Mouse (Mus musculus): ENCODE data around the gene Fam193b. TPM values are rescaled to one million over a fixed set of nuclear protein-coding genes. Genes with fewer than 3 reads are reported as not detected.

The Fam193b gene
- polyA plus RNA-seq, 2 experiments: 4.0 to 20.9 TPM

- TF ChIP-seq EP300 (IDR thresholded peaks at IDR 0.05; ENCODE audit: low read depth): no peak
- TF ChIP-seq CTCF (IDR thresholded peaks at IDR 0.05; ENCODE audit: low read depth): no peak
- no peak overlapping the region for H3K4me2 ChIP-seq (ENCODE audit: low read depth)
- 87% methylated on average over 9 of the region's 9 CpGs for WGBS (ENCODE audit: insufficient replicate concordance)
- no peak overlapping the region for H3K27ac ChIP-seq
- H3K9ac ChIP-seq (replicated peaks): no peak overlapping the region
- DNase-seq (ENCODE audit: low read depth in 3 of 3, low spot score in 3 of 3) (no peak), ATAC-seq (ENCODE audit: insufficient read depth) (no peak)
- no peaks in the 10 kb centered on the region for H3K27me3 ChIP-seq (ENCODE audit: control insufficient read depth, insufficient read depth, low read length)
- H3K36me3 ChIP-seq (replicated peaks; ENCODE audit: control insufficient read depth, insufficient read depth, low read depth): no peaks in the 10 kb centered on the region; the same call in 1 of the 2 replicates
- H3K9me3 ChIP-seq (ENCODE audit: control insufficient read depth, low read length): no peaks in the 10 kb centered on the region
- peaks cover 5 to 7% of the 10 kb centered on the region in 2 experiments for H3K4me1 ChIP-seq (replicated peaks; ENCODE audit: control insufficient read depth in 2 of 2, insufficient read depth in 2 of 2, low read length in 1 of 2)
- H3K4me3 ChIP-seq (ENCODE audit: insufficient read depth in 1 of 2, low read depth in 2 of 2, low read length in 2 of 2): no peak overlapping the region
Observed at GRCm38 (mm10) chr13:55505810-55506209, 65.1 kb downstream of the Fam193b start.

- Histone ChIP-seq H3K4me3 (ENCODE audit: insufficient read depth in 1 of 2, low read depth in 2 of 2, low read length in 2 of 2) (no peak overlapping the region), H3K9me3 (ENCODE audit: control insufficient read depth, low read length) (no peaks in the 10 kb centered on the region), H3K27ac (no peak overlapping the region), H3K9ac (replicated peaks) (no peak overlapping the region), H3K4me1 (replicated peaks; ENCODE audit: control insufficient read depth in 2 of 2, insufficient read depth in 2 of 2, low read length in 1 of 2) (no peaks in the 10 kb centered on the region), H3K4me2 (ENCODE audit: low read depth) (no peak overlapping the region), H3K36me3 (replicated peaks; ENCODE audit: control insufficient read depth, insufficient read depth, low read depth) (no peaks in the 10 kb centered on the region; the same call in 1 of the 2 replicates), H3K27me3 (ENCODE audit: control insufficient read depth, insufficient read depth, low read length) (no peaks in the 10 kb centered on the region)
- ATAC-seq (ENCODE audit: insufficient read depth) (no peak), DNase-seq (ENCODE audit: low read depth in 3 of 3, low spot score in 3 of 3) (no peak)
- 59% methylated on average over 5 of the region's 5 CpGs for WGBS (ENCODE audit: insufficient replicate concordance)
- no peak for TF ChIP-seq CTCF (IDR thresholded peaks at IDR 0.05; ENCODE audit: low read depth)
- no peak for TF ChIP-seq EP300 (IDR thresholded peaks at IDR 0.05; ENCODE audit: low read depth)
Observed at GRCm38 (mm10) chr13:55504390-55504789, 66.5 kb downstream of the Fam193b start.

- Histone ChIP-seq H3K27ac (no peak overlapping the region), H3K4me2 (ENCODE audit: low read depth) (no peak overlapping the region), H3K9me3 (ENCODE audit: control insufficient read depth, low read length) (no peaks in the 10 kb centered on the region), H3K4me1 (replicated peaks; ENCODE audit: control insufficient read depth in 2 of 2, insufficient read depth in 2 of 2, low read length in 1 of 2) (no peaks in the 10 kb centered on the region), H3K9ac (replicated peaks) (no peak overlapping the region), H3K4me3 (ENCODE audit: insufficient read depth in 1 of 2, low read depth in 2 of 2, low read length in 2 of 2) (no peak overlapping the region), H3K36me3 (replicated peaks; ENCODE audit: control insufficient read depth, insufficient read depth, low read depth) (no peaks in the 10 kb centered on the region; the same call in 1 of the 2 replicates), H3K27me3 (ENCODE audit: control insufficient read depth, insufficient read depth, low read length) (no peaks in the 10 kb centered on the region)
- WGBS (ENCODE audit: insufficient replicate concordance): 73% methylated on average over 8 of the region's 8 CpGs
- no peak for ATAC-seq (ENCODE audit: insufficient read depth)
- DNase-seq (ENCODE audit: low read depth in 3 of 3, low spot score in 3 of 3): no peak
- TF ChIP-seq EP300 (IDR thresholded peaks at IDR 0.05; ENCODE audit: low read depth): no peak
- no peak for TF ChIP-seq CTCF (IDR thresholded peaks at IDR 0.05; ENCODE audit: low read depth)
Observed at GRCm38 (mm10) chr13:55502405-55502804, 68.5 kb downstream of the Fam193b start.

GRCm38 (mm10) chr13:55500575-55500974 lies 70.3 kb downstream of the Fam193b start:
- no peaks in the 10 kb centered on the region for H3K9me3 ChIP-seq (ENCODE audit: control insufficient read depth, low read length)
- TF ChIP-seq CTCF (IDR thresholded peaks at IDR 0.05; ENCODE audit: low read depth) (no peak), EP300 (IDR thresholded peaks at IDR 0.05; ENCODE audit: low read depth) (no peak)
- H3K4me3 ChIP-seq (ENCODE audit: insufficient read depth in 1 of 2, low read depth in 2 of 2, low read length in 2 of 2): no peak overlapping the region
- no peaks in the 10 kb centered on the region for H3K4me1 ChIP-seq (replicated peaks; ENCODE audit: control insufficient read depth in 2 of 2, insufficient read depth in 2 of 2, low read length in 1 of 2)
- no peak overlapping the region for H3K4me2 ChIP-seq (ENCODE audit: low read depth)
- ATAC-seq (ENCODE audit: insufficient read depth) (no peak), DNase-seq (ENCODE audit: low read depth in 3 of 3, low spot score in 3 of 3) (no peak)
- H3K27me3 ChIP-seq (ENCODE audit: control insufficient read depth, insufficient read depth, low read length): no peaks in the 10 kb centered on the region
- WGBS (ENCODE audit: insufficient replicate concordance): 64% methylated on average over 10 of the region's 10 CpGs
- H3K9ac ChIP-seq (replicated peaks): no peak overlapping the region
- H3K36me3 ChIP-seq (replicated peaks; ENCODE audit: control insufficient read depth, insufficient read depth, low read depth): no peaks in the 10 kb centered on the region
- H3K27ac ChIP-seq: no peak overlapping the region

GRCm38 (mm10) chr13:55498906-55499305 lies 72.0 kb downstream of the Fam193b start:
- TF ChIP-seq CTCF (IDR thresholded peaks at IDR 0.05; ENCODE audit: low read depth): no peak
- no peak for TF ChIP-seq EP300 (IDR thresholded peaks at IDR 0.05; ENCODE audit: low read depth)
- H3K9ac ChIP-seq (replicated peaks): no peak overlapping the region
- ATAC-seq (ENCODE audit: insufficient read depth): no peak
- 68% methylated on average over 11 of the region's 11 CpGs for WGBS (ENCODE audit: insufficient replicate concordance)
- DNase-seq (ENCODE audit: low read depth in 3 of 3, low spot score in 3 of 3): no peak
- H3K36me3 ChIP-seq (replicated peaks; ENCODE audit: control insufficient read depth, insufficient read depth, low read depth): no peaks in the 10 kb centered on the region
- no peak overlapping the region for H3K4me2 ChIP-seq (ENCODE audit: low read depth)
- no peaks in the 10 kb centered on the region for H3K27me3 ChIP-seq (ENCODE audit: control insufficient read depth, insufficient read depth, low read length)
- no peak overlapping the region for H3K4me3 ChIP-seq (ENCODE audit: insufficient read depth in 1 of 2, low read depth in 2 of 2, low read length in 2 of 2)
- no peaks in the 10 kb centered on the region for H3K4me1 ChIP-seq (replicated peaks; ENCODE audit: control insufficient read depth in 2 of 2, insufficient read depth in 2 of 2, low read length in 1 of 2)
- H3K27ac ChIP-seq: no peak overlapping the region
- H3K9me3 ChIP-seq (ENCODE audit: control insufficient read depth, low read length): no peaks in the 10 kb centered on the region
